Mouse (Mus musculus) telencephalon, adult 2 months (tissue): ENCODE results near the gene Zdhhc5.

Source experiments
- DNase-seq: peaks from one replicate; pipeline ENCODE4 v3.0.0-alpha.2; 2011; ENCODE audit warnings: low read depth, low spot score

The Zdhhc5 gene

GRCm38 (mm10) chr2:84647051-84647568 is 67.9 kb downstream of the Zdhhc5 start:
- no peak for DNase-seq

- no peak for DNase-seq
Observed at GRCm38 (mm10) chr2:84646138-84646537, 68.8 kb downstream of the Zdhhc5 start.

DNA sequence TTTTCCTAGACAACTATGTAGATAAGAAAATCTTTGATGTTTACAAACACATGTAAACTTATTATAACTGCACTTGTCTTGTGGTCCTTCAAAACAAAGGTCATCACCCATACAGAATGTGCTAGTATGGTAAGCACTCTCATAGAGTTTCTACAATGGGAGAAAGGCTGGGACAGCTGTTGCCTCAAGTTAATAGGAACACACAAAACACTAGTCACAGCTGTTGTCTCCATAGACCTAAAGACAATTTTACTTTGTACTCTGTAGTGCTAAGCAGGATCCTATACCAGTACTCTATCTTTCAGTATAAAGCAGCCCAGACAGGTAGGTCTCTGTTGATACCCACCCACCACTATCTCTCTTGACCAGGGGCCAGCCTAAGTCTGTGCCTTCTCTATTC is 74.1 kb downstream of the Zdhhc5 start:
- no peak for DNase-seq

DNA sequence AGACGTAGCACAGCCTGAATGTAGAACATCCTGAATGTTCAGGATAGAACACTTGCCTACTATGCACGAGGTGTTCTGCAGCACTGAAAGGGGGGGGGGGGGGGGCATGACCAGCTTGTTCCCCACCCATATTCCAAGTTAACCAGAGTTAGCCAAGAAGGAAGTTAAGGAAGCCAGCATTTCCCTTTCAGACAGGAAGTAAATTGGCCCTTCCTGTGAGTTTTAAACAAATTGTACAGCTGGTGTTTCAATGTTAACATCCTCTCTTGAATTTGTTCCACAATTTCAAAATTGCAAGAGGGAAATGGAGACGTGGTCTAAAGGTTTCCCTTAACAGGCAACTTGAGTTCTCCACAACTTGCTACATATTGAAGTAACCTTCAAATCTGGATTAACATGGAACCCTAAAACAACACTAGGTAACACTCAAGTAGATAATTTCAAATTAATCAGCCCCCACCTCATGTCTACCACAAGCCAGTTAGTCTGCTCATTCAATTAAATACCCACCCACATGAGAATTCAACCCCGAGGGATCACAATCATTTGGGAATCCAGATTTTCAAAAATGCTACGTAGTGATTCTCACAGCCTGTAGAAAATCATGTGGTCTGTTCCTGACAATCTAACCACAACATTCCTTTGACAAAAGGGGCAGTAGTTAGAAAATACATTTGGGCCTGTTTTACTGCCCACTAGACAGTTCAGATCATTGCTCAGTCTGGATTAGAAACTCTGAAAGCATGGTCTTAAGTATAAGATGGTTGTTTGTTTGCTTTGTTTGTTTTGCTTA is 76.4 kb downstream of the Zdhhc5 start:
- no peak for DNase-seq
